Mouse (Mus musculus): ENCODE measurements around the gene Cnp. TPM values are rescaled to one million over a fixed set of nuclear protein-coding genes. Genes with fewer than 3 reads are reported as not detected.

Gene Cnp
- 100 to 1,000 TPM; 306 to 325 TPM for polyA plus RNA-seq (2017; shearing (Covaris generic))

GRCm38 (mm10) chr11:100574708-100575483 is at the start of gene Cnp:
Gene Cnp, plus strand, starts transcription at chr11:100574904.

GRCm38 (mm10) chr11:100527458-100528374 is 47.0 kb upstream of the Cnp start, which contains the start of gene Acly:
Gene Acly, minus strand, starts transcription at chr11:100528000.

GRCm38 (mm10) chr11:100544832-100545745 is 29.6 kb upstream of the Cnp start, which contains the start of gene Ttc25:
Gene Ttc25, plus strand, starts transcription at chr11:100545607.

GRCm38 (mm10) chr11:100618761-100619484 is 44.2 kb downstream of the Cnp start, which contains the start of gene Nkiras2:
Gene Nkiras2, plus strand, starts transcription at chr11:100619244.

GRCm38 (mm10) chr11:100619982-100620381 is 45.3 kb downstream of the Cnp start, which contains the start of gene Dnajc7:
Gene Dnajc7, minus strand, starts transcription at chr11:100620168.

Other genes with a start within 250 kb of the Cnp start
- not detected for gene Gast, start 240.5 kb upstream of the Cnp start, polyA plus RNA-seq (2017; shearing (Covaris generic))
- gene Hap1, start 218.8 kb upstream of the Cnp start, polyA plus RNA-seq (2017; shearing (Covaris generic)), result 1 to 10 TPM; 2.2 to 3.5 TPM
- 1 to 10 TPM; 3.0 to 3.8 TPM for gene Jup, start 177.1 kb upstream of the Cnp start, polyA plus RNA-seq (2017; shearing (Covaris generic))
- gene P3h4, start 160.1 kb upstream of the Cnp start, polyA plus RNA-seq (2017; shearing (Covaris generic)), result under 1 TPM in 1 of 2 experiments, not detected in 1; 0.51 TPM
- under 1 TPM in 1 of 2 experiments, not detected in 1; 0.18 TPM for gene Fkbp10, start 159.2 kb upstream of the Cnp start, polyA plus RNA-seq (2017; shearing (Covaris generic))
- 100 to 1,000 TPM; 137 to 155 TPM for gene Nt5c3b, start 133.1 kb upstream of the Cnp start, polyA plus RNA-seq (2017; shearing (Covaris generic))
- gene Klhl10, start 133.0 kb upstream of the Cnp start, polyA plus RNA-seq (2017; shearing (Covaris generic)), result 1 to 10 TPM in 1 of 2 experiments, under 1 TPM in 1; 0.34 to 1.3 TPM
- 1 to 10 TPM; 4.0 to 6.3 TPM for gene Klhl11, start 102.2 kb upstream of the Cnp start, polyA plus RNA-seq (2017; shearing (Covaris generic))
- gene Acly, start 46.9 kb upstream of the Cnp start, polyA plus RNA-seq (2017; shearing (Covaris generic)), result 100 to 1,000 TPM; 128 to 142 TPM
- gene Ttc25, start 29.3 kb upstream of the Cnp start, polyA plus RNA-seq (2017; shearing (Covaris generic)), result 1 to 10 TPM in 1 of 2 experiments, under 1 TPM in 1; 0.58 to 2.0 TPM
- 10 to 100 TPM; 25.2 to 36.7 TPM for gene Nkiras2, start 44.3 kb downstream of the Cnp start, polyA plus RNA-seq (2017; shearing (Covaris generic))
- gene Dnajc7, start 45.3 kb downstream of the Cnp start, polyA plus RNA-seq (2017; shearing (Covaris generic)), result 100 to 1,000 TPM; 552 to 587 TPM
- 1 to 10 TPM in 1 of 2 experiments, under 1 TPM in 1; 0.24 to 1.2 TPM for gene Zfp385c, start 117.6 kb downstream of the Cnp start, polyA plus RNA-seq (2017; shearing (Covaris generic))
- 10 to 100 TPM; 13.0 to 26.1 TPM for gene Dhx58, start 129.4 kb downstream of the Cnp start, polyA plus RNA-seq (2017; shearing (Covaris generic))
- 10 to 100 TPM; 62.5 to 65.3 TPM for gene Kat2a, start 137.6 kb downstream of the Cnp start, polyA plus RNA-seq (2017; shearing (Covaris generic))
- gene Hspb9, start 138.9 kb downstream of the Cnp start, polyA plus RNA-seq (2017; shearing (Covaris generic)), result under 1 TPM; 0.58 to 0.80 TPM
- 10 to 100 TPM; 34.0 to 50.8 TPM for gene Rab5c, start 163.3 kb downstream of the Cnp start, polyA plus RNA-seq (2017; shearing (Covaris generic))
- under 1 TPM; 0.61 to 0.86 TPM for gene Kcnh4, start 185.0 kb downstream of the Cnp start, polyA plus RNA-seq (2017; shearing (Covaris generic))
- gene Hcrt, start 188.0 kb downstream of the Cnp start, polyA plus RNA-seq (2017; shearing (Covaris generic)), result not detected
- gene Ghdc, start 196.1 kb downstream of the Cnp start, polyA plus RNA-seq (2017; shearing (Covaris generic)), result 1 to 10 TPM; 5.0 to 6.5 TPM

Measured in inflammation-experienced regulatory T-cells (primary cell).